Mouse (Mus musculus) thymus, postnatal 36 days (tissue): ENCODE data around the gene March9.
A peak's percentile ranks its signal among the peaks of the same experiment; 100 is the strongest.
"Not testable (repeated sequence)": the region's sequence is repeated elsewhere in the genome, so short reads cannot be mapped to it uniquely, and the experiment has no call there.

Experiments used
- DNase-seq, 2 experiments: peaks; one replicate each; pipeline ENCODE4 v3.0.0; 2022; ENCODE audit warnings: mixed read lengths in 2 of 2

The March9 gene

DNA sequence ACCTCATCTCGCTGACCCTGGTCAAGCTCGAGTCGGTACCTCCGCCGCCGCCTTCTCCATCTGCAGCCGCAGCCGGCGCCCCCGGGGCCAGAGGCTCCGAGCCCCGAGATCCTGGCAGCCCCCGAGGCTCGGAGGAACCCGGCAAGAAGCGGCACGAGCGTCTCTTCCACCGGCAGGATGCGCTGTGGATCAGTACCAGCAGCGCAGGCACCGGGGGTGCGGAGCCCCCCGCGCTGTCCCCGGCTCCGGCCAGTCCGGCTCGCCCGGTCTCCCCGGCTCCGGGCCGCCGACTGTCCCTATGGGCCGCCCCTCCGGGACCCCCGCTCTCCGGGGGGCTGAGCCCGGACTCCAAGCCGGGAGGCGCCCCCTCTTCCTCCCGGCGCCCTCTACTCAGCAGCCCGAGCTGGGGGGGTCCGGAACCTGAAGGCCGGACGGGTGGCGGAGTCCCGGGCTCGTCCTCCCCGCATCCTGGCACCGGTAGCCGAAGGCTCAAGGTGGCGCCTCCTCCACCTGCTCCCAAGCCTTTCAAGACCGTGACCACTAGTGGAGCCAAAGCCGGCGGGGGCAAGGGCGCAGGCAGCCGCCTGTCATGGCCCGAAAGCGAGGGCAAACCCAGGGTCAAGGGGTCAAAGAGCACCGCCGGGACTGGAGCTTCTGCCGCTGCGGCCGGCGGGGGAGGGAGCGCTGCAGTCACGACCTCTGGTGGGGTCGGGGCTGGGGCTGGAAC, 19.8 kb upstream of the March9 start:
- DNase-seq: peak in 1 of 2 experiments; percentile 32

DNA sequence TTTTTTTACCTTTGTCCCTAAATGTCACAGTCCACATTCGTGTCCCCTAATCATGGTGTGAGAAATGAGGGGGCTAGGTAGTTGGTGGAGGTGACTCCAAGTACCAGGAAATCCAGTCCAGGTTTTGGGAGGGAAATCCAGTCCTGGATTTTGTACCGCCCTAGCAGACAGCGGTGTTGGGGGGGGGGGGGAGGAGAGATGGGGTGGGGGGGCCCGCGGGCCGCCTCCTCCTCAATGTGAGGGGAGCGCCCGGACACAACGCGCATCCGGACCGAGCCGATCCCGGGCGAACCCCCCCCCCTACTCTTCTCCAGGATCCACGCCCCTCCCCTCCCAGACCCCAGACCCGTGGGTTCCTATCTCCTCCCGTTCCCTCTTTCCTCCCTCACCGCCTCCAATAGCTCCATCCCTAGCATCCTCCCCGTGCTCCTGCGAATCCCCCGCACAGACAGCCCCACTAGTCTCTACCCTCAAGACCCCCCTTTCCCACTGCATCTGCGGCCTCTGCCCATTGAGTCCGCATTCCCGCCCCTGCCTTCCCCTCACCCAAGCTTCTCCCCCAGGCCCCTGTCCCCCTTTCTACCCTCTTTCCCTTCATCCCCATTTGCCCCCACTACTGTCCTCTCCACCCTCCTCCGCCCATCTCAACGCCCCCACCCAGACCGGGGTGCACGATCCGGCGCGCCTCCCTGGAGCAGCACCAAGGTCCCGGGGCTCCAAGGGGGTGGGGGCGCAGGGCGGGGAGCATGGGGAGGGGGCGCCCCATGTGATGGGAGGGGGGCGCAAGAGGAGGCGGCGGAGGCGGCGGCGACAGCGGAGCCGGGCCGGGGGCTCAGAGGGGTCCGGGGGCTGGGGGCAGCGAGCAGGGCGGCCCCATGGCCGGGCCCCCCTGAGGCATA, 18.9 kb upstream of the March9 start:
- DNase-seq: peak in 1 of 2 experiments; percentile 20

DNA sequence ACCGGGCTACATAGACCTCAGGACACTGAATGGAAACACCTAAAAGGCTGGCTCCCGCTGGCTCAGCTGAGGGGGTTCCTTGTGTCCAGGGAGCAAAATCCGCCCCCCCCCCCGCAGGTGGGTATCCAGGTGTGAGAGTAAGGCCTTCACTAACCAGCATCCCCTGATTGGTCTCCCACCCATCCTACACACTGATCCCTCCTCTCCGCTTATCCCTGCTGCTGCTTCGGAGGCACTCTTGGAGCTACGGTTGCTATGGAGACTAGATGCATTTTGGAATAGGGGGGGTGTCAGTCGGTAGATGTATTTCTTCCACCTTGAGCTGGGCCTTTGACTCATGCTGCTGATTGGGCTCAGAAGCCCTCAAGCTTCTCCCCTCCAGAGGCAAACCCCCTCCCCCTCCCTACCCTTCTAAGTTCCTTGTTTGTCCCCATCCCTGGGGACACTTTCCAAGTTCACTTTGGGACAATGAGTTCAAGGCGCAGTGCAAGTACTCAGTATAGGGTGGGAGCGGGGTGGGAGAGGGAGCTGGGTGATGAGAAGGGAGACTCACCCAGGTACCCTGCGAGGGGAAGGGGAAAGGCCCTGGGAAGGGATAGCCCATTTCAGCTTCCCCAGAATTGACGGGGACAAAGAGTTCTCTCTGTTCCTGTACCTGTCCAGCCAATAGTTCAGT, 18.2 kb upstream of the March9 start:
- peak in 1 of 2 experiments; percentile 5 for DNase-seq

DNA sequence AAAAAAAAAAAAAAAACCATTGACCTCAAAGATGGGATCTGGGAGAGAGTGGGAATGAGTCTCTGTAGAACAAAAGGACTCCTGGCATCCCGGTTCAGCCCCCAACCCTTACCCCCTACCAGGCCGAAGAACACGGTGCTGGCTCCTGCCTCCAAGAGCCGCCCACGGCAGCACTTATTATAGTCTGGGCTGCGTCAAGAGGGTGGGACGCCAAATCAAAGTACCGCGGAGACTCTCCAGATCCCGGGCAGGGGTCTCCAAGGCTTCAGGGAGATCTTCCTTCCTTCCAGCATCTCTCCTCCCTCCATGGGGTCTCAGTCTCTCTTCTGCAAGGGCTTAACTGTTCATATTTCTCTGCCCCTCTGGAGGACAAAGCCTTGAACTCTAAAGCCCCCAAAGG, 17.5 kb upstream of the March9 start:
- DNase-seq: peak in 1 of 2 experiments; percentile 7

DNA sequence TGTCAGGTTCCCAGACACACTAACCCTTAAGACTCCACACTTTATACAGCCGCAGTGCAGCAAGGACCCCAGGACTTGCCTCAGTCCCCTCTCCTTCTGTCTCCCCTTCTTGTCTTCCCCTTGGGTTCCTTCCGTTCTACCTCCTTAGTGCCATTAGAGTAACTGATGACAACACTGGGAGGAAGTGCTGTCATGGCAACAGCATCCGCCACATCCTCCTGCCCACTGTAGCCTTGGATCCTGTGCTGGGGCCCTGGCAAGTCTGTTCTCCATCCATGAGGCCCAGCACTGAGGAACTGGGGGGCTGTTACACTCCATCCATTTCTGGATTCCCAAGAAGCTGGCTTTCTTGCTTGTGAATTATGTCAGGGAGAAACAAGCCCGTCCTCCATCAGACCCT, 16.1 kb upstream of the March9 start:
- peak; percentile 61 to 78 for DNase-seq

DNA sequence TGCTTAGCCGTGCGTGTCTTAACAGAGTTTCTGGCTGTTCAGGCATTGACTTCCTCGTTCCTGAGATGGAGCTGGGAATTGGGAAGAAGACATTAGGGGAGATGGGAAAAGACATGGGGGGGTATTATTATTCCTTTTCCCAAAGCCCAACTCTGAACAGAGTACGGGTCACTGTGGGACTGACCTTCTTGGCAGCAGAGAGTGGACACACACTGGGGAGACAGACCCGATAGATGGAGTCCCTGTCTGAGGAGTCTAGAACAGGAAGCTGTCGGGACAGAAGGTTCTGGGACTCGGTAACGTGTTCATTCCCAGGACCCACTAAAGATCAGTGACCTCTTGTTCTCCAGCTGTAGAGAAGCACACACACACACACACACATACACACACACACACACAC, 15.7 kb upstream of the March9 start:
- DNase-seq: peak in 1 of 2 experiments; percentile 19

DNA sequence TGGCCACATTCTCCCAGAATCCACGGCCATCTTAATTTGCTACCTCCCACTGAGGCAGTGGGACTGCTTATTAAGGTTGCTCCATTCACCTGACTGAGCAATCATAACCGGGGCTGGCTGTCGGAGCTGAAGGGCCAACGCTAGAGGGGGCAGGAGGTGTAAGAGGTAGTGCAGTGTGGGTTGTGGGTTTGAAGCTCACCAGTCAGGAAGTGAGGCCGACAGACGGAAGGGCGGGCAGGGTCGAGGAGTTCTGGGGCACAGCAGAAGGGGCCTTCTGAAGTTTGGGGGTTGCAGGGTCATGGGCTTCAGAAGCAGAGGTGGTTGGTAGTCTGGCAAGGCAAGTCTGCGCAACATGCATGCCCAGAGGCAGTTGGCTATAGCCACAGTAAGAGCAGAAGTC, 15.1 kb upstream of the March9 start, which contains the start of gene Agap2:
Gene Agap2 (plus strand): TSS at position 205 of the 400 bp plus-strand sequence.
- peak; percentile 88 to 90 for DNase-seq

DNA sequence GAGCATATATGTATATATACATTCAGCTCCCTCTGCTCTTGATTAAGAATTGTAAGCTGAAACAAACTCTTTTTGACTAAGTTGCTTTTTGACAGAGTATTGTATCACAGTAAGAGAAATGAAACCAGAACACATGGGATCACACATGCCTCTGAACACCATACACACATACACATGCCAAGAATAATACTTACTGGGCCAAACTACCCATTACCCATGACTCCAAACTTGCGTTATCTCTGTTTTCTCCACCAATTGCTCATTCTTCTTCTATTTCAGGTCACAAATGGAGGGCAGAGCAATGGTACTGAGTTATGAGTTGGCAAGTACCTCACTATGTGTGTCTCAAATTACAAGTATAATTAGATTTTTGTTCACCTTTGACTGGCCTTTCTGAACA, 14.0 kb upstream of the March9 start:
- DNase-seq: no peak

DNA sequence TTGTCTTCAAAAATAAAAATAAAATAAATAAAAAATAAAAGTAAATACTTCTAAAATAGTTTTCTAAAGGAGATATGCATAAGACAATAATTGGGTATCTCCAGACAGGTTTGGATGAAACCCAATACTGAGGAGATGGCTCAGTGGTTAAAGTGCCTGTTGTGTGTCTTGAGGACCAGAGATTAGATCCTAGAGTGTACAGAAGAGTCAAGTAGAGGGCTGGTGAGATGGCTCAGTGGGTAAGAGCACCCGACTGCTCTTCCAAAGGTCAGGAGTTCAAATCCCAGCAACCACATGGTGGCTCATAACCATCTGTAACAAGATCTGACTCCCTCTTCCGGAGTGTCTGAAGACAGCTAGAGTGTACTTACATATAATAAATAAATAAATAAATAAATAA, 13.0 kb upstream of the March9 start:
- DNase-seq: not testable (repeated sequence)

DNA sequence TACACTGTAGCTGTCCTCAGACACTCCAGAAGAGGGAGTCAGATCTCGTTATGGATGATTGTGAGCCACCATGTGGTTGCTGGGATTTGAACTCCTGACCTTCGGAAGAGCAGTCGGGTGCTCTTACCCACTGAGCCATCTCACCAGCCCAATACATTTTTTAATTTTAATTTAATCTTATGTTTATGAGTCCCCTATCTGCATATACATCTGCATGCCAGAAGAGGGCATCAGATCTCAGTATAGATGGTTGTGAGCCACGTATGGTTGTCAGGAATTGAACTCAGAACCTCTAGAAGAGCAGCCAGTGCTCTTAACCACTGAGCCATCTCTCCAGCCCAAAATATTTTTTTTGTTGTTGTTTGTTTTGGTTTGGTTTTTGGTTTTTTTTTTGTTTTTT, 12.3 kb upstream of the March9 start:
- not testable (repeated sequence) for DNase-seq

DNA sequence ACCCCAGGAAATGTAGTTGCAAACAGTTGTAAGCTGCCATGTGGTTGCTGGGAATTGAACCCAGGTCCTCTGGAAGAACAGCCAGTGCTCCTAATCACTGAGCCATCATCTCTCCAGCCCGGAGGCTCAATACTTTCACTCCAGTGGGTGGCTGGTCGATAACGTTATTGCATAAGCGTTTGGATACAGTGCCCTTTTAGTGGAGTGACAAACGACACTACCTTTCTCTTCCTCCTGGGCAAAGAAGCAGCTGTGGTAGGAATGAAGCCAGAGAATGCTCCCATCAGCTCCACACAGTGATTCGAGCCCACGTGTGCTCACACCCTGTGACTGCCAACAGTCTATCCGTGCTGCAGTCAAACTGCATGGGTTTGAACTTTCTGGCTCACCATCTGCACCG, 11.2 kb upstream of the March9 start:
- no peak for DNase-seq

DNA sequence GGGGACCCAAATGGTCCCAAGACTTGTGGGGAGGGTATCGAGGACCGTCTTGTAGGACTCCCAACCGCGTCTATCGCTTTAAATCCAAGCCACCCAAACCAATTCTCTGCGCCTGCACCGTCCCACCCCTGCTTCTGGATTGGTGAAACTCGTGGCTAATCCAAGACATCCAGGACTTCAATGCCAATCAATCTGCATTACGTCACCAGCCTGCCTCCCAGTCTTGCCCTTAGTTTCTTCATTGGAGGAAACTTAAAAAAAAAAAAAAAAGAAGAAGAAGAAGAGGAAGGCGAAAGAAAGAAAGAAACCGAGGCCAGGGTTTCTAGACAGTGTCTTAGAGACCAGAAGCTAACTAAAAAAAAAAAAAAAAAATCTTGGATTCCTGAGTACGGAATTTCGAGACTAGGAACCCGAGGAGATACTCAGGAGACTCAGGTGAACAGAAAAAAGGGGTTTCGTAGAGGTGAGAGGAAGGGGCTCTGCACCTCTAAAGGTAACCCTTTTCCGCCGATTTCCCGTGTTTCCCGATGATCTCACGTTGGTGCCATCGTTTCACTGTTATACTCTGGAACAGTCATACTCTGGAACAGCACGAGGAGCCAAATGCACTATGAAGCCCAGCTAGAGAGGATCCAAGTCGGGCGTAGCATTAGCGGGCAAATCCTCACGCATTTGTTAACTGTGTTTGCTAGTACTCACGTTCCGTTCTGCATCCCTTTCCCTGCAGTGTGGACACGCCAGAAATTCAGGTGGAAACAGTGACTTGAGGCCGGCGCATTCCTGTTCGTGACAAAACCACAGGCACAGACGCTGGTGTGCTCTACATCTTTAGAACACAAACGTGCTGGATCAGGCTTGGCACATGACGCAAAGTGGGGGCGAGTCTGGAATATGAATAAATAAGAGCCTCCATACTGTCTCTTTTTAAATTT, 10.5 kb upstream of the March9 start, which contains the start of gene Tspan31:
Gene Tspan31 (minus strand): TSS at position 75 of the 932 bp plus-strand sequence.
- peak in 1 of 2 experiments; percentile 52 for DNase-seq

DNA sequence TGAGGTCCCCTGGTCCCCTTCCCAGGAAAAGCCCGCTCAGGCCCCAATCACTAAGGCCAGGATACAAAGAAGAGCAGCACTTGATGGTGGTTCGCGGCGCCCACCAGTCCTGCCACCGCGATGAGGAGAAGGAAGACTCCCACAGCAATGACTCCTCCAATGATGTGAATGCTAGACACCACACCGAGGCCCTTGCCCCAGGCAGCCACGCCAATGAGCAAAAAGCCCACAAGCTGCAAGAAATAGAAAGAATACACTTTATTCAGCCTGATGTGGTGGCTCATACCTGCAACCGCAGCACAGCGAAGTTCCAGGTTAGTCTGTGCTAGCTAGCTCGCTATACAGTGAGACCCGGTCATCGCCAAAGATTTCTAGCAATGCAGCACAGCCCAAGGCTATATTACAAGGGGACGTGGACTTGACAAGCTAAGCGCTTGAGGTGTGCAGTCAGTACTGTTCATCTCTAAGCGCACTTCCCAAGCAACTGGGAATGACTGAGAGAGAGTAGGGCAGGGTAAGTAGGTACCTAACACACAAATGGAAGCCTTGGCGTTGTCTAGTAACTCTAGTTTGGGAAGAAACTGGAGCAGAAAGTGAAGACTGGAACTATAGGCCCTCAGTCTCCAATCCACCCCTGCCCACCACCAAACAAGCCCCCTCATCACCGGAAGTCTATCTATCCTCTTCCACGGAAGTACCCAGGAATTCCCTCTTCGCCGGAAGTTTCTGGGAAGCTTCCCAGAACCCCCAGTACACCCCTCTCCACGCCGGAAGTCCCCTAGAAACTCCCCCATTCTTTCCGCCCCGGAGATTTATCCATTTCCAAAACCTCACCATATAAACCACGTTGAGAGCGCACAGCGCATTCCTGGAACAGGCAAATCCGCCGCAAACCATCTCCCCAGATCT, 9.6 kb upstream of the March9 start:
- DNase-seq: no peak

DNA sequence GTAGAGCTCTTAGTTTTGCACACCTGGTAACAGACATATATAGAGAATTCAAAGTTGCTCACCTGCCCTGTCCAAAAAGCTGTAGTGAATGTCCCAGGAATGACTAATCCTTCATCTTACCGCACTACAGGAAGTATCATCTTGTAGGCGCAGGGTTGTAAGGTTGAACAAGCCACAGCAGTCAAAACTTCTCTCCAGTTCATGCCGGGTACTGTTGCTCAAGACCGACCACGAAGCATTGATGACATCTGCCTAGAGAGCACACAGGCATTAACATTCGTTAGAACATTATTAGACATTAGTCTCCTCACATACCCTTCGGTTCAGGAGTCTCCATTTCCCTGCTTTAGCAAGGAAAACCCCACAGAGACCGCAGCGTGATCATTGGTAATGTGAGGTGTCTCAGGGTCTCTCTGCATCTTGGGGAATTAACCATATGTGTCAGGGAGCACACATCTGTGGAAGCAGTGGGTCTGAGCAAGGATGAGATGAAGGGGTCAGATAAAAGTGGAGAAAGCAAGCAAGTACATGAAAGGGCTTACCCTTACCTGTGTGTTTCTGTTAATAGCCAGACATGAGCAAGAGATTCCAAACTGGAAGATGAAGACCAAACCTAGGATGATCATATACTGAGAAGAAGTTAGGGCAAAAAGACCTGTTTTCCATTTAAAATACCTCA, 8.5 kb upstream of the March9 start:
- no peak for DNase-seq

DNA sequence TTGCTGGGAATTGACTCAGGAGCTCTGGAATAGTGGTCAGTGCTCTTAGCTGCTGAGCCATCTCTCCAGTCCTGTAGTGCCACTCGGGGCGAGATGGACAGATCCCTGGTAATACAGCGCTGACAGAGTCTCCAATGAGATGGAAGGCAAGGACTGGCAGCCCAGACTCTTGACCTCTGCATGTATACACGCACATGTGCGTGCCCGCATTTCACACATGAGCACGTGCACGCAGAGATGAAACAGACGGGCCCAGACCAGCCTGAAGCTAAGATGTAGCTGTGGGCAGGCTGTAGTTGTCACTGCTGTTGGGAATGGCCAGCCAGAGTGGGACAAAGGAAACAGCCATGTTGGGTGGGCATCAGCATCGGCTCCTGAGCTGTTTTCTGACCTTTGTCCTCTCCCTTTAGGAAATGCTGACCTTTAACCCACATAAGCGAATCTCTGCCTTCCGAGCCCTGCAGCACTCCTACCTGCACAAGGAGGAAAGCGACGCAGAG, 6.6 kb upstream of the March9 start:
- no peak for DNase-seq

DNA sequence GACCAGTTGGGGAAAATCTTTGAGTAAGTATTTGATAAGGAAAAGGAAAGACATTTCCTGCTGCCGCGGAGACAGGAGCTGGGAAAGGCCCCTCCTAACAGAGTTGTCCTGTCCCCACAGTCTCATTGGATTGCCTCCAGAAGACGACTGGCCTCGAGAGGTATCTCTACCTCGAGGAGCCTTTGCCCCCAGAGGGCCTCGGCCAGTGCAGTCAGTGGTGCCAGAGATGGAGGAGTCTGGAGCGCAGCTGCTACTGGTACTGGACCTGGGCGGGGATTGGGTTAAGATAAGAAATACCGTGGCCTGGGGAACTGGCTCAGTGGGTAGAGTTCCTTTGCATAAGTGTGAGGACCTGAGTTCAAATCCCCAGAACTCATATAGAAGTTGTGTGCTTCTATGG, 6.0 kb upstream of the March9 start:
- DNase-seq: no peak

DNA sequence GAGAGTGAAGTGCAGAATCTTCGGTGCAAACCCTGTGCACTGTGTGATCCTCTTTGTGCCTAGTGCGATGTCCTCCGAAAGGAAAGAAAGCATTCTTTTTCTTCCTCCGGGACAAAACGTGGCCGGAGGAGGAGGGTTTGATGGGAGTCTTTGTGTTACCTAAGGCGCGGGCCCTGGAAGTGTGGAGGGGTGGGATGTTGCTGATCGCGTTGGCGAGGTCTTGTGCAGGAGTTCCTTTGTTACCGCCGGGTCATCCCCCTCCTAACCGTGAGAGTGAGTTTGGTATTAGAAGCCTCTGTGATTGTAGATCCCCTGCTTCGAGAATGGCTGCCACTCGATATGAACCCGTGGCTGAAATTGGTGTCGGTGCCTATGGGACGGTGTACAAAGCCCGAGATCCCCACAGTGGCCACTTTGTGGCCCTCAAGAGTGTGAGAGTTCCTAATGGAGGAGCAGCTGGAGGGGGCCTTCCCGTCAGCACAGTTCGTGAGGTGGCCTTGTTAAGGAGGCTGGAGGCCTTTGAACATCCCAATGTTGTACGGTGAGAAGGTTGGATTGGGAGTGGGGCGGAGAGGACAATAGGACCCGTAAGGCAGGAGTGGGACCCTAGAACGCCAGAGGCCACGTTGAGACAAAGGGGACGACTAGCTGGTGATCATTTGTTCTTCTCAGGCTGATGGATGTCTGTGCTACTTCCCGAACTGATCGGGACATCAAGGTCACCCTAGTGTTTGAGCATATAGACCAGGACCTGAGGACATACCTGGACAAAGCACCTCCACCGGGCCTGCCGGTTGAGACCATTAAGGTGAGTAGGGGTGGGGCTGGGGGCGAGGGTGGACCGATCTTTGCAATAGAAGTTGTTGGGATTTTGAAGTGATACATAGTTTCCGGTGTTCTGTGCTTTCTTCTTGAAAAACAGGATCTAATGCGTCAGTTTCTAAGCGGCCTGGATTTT, 4.2 kb upstream of the March9 start:
- DNase-seq: peak; percentile 35 to 49

DNA sequence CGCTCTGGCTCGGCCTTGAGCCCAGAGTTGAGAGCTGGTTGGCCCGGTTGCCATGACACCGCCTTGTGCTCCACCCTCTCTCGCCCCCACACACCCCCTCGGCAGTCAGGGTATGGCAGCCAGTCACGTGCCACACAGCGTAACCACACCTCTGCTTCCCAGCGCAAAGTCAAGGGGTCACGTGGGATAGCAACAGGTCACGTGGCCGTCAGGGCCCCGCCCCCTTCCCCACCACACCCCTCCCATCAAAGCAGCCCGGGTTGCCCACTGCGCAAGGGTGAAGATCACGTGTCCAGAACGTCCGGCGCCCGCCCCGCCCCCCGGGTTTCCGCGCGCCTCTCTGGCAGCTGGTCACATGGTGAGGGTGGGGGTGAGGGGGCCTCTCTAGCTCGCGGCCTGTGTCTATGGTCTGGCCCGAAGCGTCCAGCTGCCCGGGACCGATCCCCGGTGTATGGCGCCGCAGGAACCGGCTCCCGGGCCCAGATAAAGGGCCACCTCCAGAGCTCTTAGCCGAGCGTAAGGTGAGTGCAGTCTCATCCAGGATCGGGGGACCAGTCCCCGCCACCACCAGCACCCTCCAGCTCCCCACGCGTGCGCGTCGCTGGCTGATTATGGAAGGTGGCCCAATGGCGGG, 3.4 kb upstream of the March9 start, which contains the start of gene Cdk4:
Gene Cdk4 (plus strand): TSS at position 296 of the 634 bp plus-strand sequence.
- DNase-seq: peak; percentile 96 to 97
